Comparison of ENCODE assay signal across 23 mouse cellular contexts in genomic region chr9:115608377-115608776, GRCm38 (mm10).
DNase-seq lines count a peak whose midpoint lies in the region; ATAC-seq and TF ChIP-seq lines count a peak whose summit lies in the region.
"Had no signal": no experiment of that assay in that cellular context is flagged by ENCODE, and none has a peak within 500 bp of the region (broad histone marks: within the 10 kb centered on the region; RNA-seq: fewer than 3 reads in every experiment).

No protein-coding gene starts in this region.

- no peak for TF ChIP-seq CTCF in kidney, postnatal 0 days (IDR thresholded peaks at IDR 0.05; ENCODE audit: low read depth)
- TF ChIP-seq CTCF in stomach, postnatal 0 days (IDR thresholded peaks at IDR 0.05; ENCODE audit: low read depth), result no peak

- H3K4me2 ChIP-seq in kidney, postnatal 0 days (ENCODE audit: low read length), result no peak overlapping the region
- no peak overlapping the region for H3K4me2 ChIP-seq in stomach, postnatal 0 days (replicated peaks; ENCODE audit: low read depth)
- H3K4me2 ChIP-seq: embryonic facial prominence, embryonic 12.5 days; heart, embryonic 15.5 days; hindbrain, embryonic 13.5 days; limb, embryonic 13.5 days; lung, embryonic 15.5 days; midbrain, embryonic 13.5 days; neural tube, embryonic 12.5 days had no signal

- no peak for ATAC-seq in CD4-positive, CD25-positive, alpha-beta regulatory T cell, adult 4 months
- no peak for ATAC-seq in kidney, postnatal 0 days (replicated peaks; ENCODE audit: low FRiP score, low read depth)
- no peak for ATAC-seq in stomach, postnatal 0 days (ENCODE audit: low FRiP score, low TSS enrichment)
- ATAC-seq: forebrain, embryonic 14.5 days; midbrain, embryonic 13.5 days had no signal

- no peaks in the 10 kb centered on the region for H3K4me1 ChIP-seq in kidney, postnatal 0 days (replicated peaks; ENCODE audit: insufficient read depth, low read length)
- H3K4me1 ChIP-seq in stomach, postnatal 0 days (replicated peaks; ENCODE audit: control insufficient read depth, insufficient read depth), result no peaks in the 10 kb centered on the region
- H3K4me1 ChIP-seq: embryonic facial prominence, embryonic 12.5 days; lung, embryonic 15.5 days had no signal

- no peak overlapping the region for H3K9ac ChIP-seq in kidney, postnatal 0 days (ENCODE audit: low read depth, low read length)
- H3K9ac ChIP-seq in stomach, postnatal 0 days (ENCODE audit: low read length), result no peak overlapping the region
- H3K9ac ChIP-seq: embryonic facial prominence, embryonic 12.5 days; heart, embryonic 15.5 days; hindbrain, embryonic 13.5 days; limb, embryonic 13.5 days; liver, embryonic 14.5 days; lung, embryonic 15.5 days; midbrain, embryonic 13.5 days; neural tube, embryonic 12.5 days had no signal

- H3K27ac ChIP-seq in kidney, postnatal 0 days, result no peak overlapping the region
- H3K27ac ChIP-seq in stomach, postnatal 0 days (replicated peaks), result no peak overlapping the region
- H3K27ac ChIP-seq: embryonic facial prominence, embryonic 12.5 days; heart, embryonic 15.5 days; hindbrain, embryonic 13.5 days; limb, embryonic 13.5 days; liver, embryonic 14.5 days; lung, embryonic 15.5 days; midbrain, embryonic 13.5 days; neural tube, embryonic 12.5 days had no signal

- no peaks in the 10 kb centered on the region for H3K36me3 ChIP-seq in kidney, postnatal 0 days (ENCODE audit: insufficient read depth, low read length)
- H3K36me3 ChIP-seq in stomach, postnatal 0 days (ENCODE audit: control insufficient read depth, insufficient read depth, low read length), result no peaks in the 10 kb centered on the region
- H3K36me3 ChIP-seq: embryonic facial prominence, embryonic 12.5 days; heart, embryonic 15.5 days; hindbrain, embryonic 13.5 days; limb, embryonic 13.5 days; lung, embryonic 15.5 days; midbrain, embryonic 13.5 days; neural tube, embryonic 12.5 days had no signal

- H3K4me3 ChIP-seq in kidney, postnatal 0 days (replicated peaks; ENCODE audit: low read depth, low read length), result no peak overlapping the region
- H3K4me3 ChIP-seq in stomach, postnatal 0 days (ENCODE audit: low read depth, low read length), result no peak overlapping the region
- H3K4me3 ChIP-seq: embryonic facial prominence, embryonic 12.5 days; erythroblast, embryonic 14.5 days; heart, embryonic 15.5 days; hindbrain, embryonic 13.5 days; limb, embryonic 13.5 days; lung, embryonic 15.5 days; midbrain, embryonic 13.5 days; neural tube, embryonic 12.5 days had no signal

- DNase-seq in CD4-positive, CD25-positive, alpha-beta regulatory T cell, adult 2 months (ENCODE audit: low read depth, low spot score), result peak; percentile 18
- DNase-seq in kidney, postnatal 0 days (ENCODE audit: low spot score), result peak; percentile 74
- DNase-seq in kidney, postnatal 25 days, result no peak
- peak; percentile 42 for DNase-seq in kidney, postnatal 10 days
- DNase-seq in stomach, postnatal 0 days (ENCODE audit: low spot score), result no peak
- DNase-seq in thymus, postnatal 36 days, result no peak
- DNase-seq in cerebellum, adult 9-11 months, result no peak
- DNase-seq: adrenal gland, postnatal 25 days; cerebellum, adult 18-20 months; gastrocnemius, postnatal 25 days; right cerebral cortex, adult 18-20 months; thymus, adult 18-20 months had no signal

- no peaks in the 10 kb centered on the region for H3K9me3 ChIP-seq in kidney, postnatal 0 days (replicated peaks; ENCODE audit: low read length)
- no peaks in the 10 kb centered on the region for H3K9me3 ChIP-seq in stomach, postnatal 0 days (ENCODE audit: control insufficient read depth, low read length)
- H3K9me3 ChIP-seq: embryonic facial prominence, embryonic 12.5 days; heart, embryonic 15.5 days; hindbrain, embryonic 13.5 days; lung, embryonic 15.5 days; midbrain, embryonic 13.5 days; neural tube, embryonic 12.5 days had no signal

- WGBS in kidney, postnatal 0 days, result 75% methylated on average over 5 of the region's 5 CpGs
- WGBS in stomach, postnatal 0 days, result 65% methylated on average over 5 of the region's 5 CpGs

- H3K27me3 ChIP-seq in kidney, postnatal 0 days (ENCODE audit: insufficient read depth, low read length), result no peaks in the 10 kb centered on the region
- no peaks in the 10 kb centered on the region for H3K27me3 ChIP-seq in stomach, postnatal 0 days (ENCODE audit: control insufficient read depth, insufficient read depth, low read length)
- H3K27me3 ChIP-seq: embryonic facial prominence, embryonic 12.5 days; heart, embryonic 15.5 days; hindbrain, embryonic 13.5 days; limb, embryonic 13.5 days; lung, embryonic 15.5 days; midbrain, embryonic 13.5 days; neural tube, embryonic 12.5 days had no signal

- no peak for TF ChIP-seq EP300 in stomach, postnatal 0 days (optimal IDR thresholded peaks at IDR 0.05)

Comparison
In these comparisons a context has a peak if more than half of its experiments do, and no peak if none do; other contexts are left out.
1. DNase-seq: peak in CD4-positive, CD25-positive, alpha-beta regulatory T cell, adult 2 months (single experiment), kidney, postnatal 0 days (single experiment) and kidney, postnatal 10 days (single experiment); none in kidney, postnatal 25 days (0 of 2), stomach, postnatal 0 days (single experiment), thymus, postnatal 36 days (0 of 2) and cerebellum, adult 9-11 months (single experiment).